In the genomic region with DNA sequence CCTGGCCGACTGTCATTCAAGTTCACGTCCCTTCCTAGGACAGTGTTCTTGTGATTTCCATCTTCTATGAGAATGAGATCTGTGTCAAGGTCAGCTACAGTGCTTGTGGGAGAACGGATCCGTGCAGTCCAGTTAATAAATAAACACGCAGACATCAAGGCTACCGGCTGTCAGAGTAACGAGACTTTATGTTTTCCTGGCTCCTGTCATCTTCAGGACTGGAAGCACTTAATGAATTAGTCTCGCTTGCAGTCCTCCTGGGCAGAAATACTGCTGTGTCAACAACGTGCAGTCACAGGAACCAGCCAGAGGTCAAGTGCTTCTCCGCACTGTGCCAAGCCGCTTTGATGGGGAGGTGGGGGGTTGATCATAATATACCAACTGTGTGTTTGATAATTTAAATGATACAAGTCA, we compare ENCODE assay signal across 9 mouse cellular contexts. TPM values are rescaled to one million over a fixed set of nuclear protein-coding genes. Genes with fewer than 3 reads are reported as not detected.
DNase-seq lines count a peak whose midpoint lies in the region; ATAC-seq lines count a peak whose summit lies in the region.
"Had no signal": no experiment of that assay in that cellular context is flagged by ENCODE, and none has a peak within 500 bp of the region (broad histone marks: within the 10 kb centered on the region; RNA-seq: fewer than 3 reads in every experiment).

No protein-coding gene starts in this region.

- intact Hi-C loops in heart, postnatal 14 days (cut with DNase I), result no loop called here

- H3K27me3 ChIP-seq in heart, embryonic 13.5 days (replicated peaks), result no peaks in the 10 kb centered on the region
- H3K27me3 ChIP-seq in midbrain, embryonic 11.5 days (ENCODE audit: control insufficient read depth, insufficient read depth, low read length), result no peaks in the 10 kb centered on the region

- DNase-seq in heart, postnatal 14 days, result no peak
- DNase-seq in embryo, embryonic 11 days, result peak; percentile 79
- peak; percentile 72 to 83 for DNase-seq in kidney, adult 8-10 months
- peak; percentile 88 for DNase-seq in midbrain, embryonic 11.5 days (ENCODE audit: low spot score, missing footprints)
- no peak for DNase-seq in right cerebral cortex, postnatal 10 days (ENCODE audit: low spot score in 2 of 2)
- DNase-seq in frontal cortex, postnatal 25 days (ENCODE audit: low spot score in 2 of 2), result no peak

- WGBS in heart, embryonic 13.5 days, result 16% methylated on average over 11 of the region's 11 CpGs
- 28% methylated on average over 11 of the region's 11 CpGs for WGBS in midbrain, embryonic 11.5 days

- ATAC-seq in heart, embryonic 13.5 days (ENCODE audit: extremely low read depth, insufficient number of reproducible peaks, low FRiP score, low TSS enrichment), result no peak
- peak; percentile 68 for ATAC-seq in midbrain, embryonic 11.5 days (ENCODE audit: low FRiP score)
- no peak for ATAC-seq in megakaryocyte, adult 5-6 weeks (ENCODE audit: poor library complexity, severe bottlenecking)

- peak overlapping the region; percentile 35; the same call in 1 of the 2 replicates for H3K9ac ChIP-seq in heart, embryonic 13.5 days
- 0 out of 2 replicates have a peak overlapping the region, but pooled peaks have one; percentile 3 for H3K9ac ChIP-seq in midbrain, embryonic 11.5 days (ENCODE audit: low read length)

- 0 out of 2 replicates have a peak, but pooled peaks cover 3% of the 10 kb centered on the region for H3K36me3 ChIP-seq in heart, embryonic 13.5 days
- H3K36me3 ChIP-seq in midbrain, embryonic 11.5 days (ENCODE audit: control insufficient read depth, insufficient read depth, low read length), result no peaks in the 10 kb centered on the region

- peak overlapping the region; percentile 38 for H3K4me2 ChIP-seq in heart, embryonic 13.5 days
- H3K4me2 ChIP-seq in midbrain, embryonic 11.5 days, result peak overlapping the region; percentile 27; the same call in 1 of the 2 replicates

- no peak overlapping the region for H3K4me3 ChIP-seq in heart, embryonic 13.5 days
- no peak overlapping the region for H3K4me3 ChIP-seq in midbrain, embryonic 11.5 days (ENCODE audit: low read depth, low read length)

- peak overlapping the region; percentile 70 for H3K27ac ChIP-seq in heart, embryonic 13.5 days (replicated peaks)
- peak overlapping the region; percentile 42 for H3K27ac ChIP-seq in midbrain, embryonic 11.5 days (ENCODE audit: low read depth, low read length)

- H3K4me1 ChIP-seq in heart, embryonic 13.5 days, result peaks cover 67% of the 10 kb centered on the region
- peaks cover 44% of the 10 kb centered on the region for H3K4me1 ChIP-seq in midbrain, embryonic 11.5 days (ENCODE audit: control insufficient read depth, insufficient read depth, low read length)

- 0 out of 2 replicates have a peak, but pooled peaks cover 7% of the 10 kb centered on the region for H3K9me3 ChIP-seq in heart, embryonic 13.5 days
- H3K9me3 ChIP-seq in midbrain, embryonic 11.5 days (ENCODE audit: control insufficient read depth, low read length), result no peaks in the 10 kb centered on the region

RNA-seq across cellular contexts. Expression of a gene that starts 20.7 kb away (rescaled TPM):
- polyA plus RNA-seq in heart, embryonic 13.5 days (2015; fragmentation: Nextera tagmentation; extraction: Ambion mirVana), result 2.0 and 2.5 TPM in 2 replicates
- total RNA-seq in heart, postnatal 14 days (2021), result under 1 TPM; 0.07 to 0.19 TPM
- 5.8 and 6.8 TPM in 2 replicates for polyA plus RNA-seq in midbrain, embryonic 11.5 days (2014; fragmentation: Nextera tagmentation; extraction: Ambion mirVana)
- total RNA-seq in megakaryocyte, adult 5-6 weeks (2015), result not detected in 2 replicates
- not detected in 2 replicates for total RNA-seq in megakaryocyte, adult 5-6 weeks (2017)
- polyA plus RNA-seq: spleen, adult 2 months had no signal

Comparison
In these comparisons a context has a peak if more than half of its experiments do, and no peak if none do; other contexts are left out.
1. DNase-seq: peak in embryo, embryonic 11 days (single experiment), kidney, adult 8-10 months (2 of 2) and midbrain, embryonic 11.5 days (single experiment); none in heart, postnatal 14 days (0 of 2), right cerebral cortex, postnatal 10 days (0 of 2) and frontal cortex, postnatal 25 days (0 of 2).